Mouse (Mus musculus) left cerebral cortex, adult 9 months (tissue): ENCODE measurements around the gene Plp2.
A peak's percentile ranks its signal among the peaks of the same experiment; 100 is the strongest.

Source experiments
- DNase-seq, 2 experiments: peaks; one replicate each; pipeline ENCODE4 v3.0.0; 2022; ENCODE audit warnings: low spot score in 2 of 2

Gene Plp2

DNA sequence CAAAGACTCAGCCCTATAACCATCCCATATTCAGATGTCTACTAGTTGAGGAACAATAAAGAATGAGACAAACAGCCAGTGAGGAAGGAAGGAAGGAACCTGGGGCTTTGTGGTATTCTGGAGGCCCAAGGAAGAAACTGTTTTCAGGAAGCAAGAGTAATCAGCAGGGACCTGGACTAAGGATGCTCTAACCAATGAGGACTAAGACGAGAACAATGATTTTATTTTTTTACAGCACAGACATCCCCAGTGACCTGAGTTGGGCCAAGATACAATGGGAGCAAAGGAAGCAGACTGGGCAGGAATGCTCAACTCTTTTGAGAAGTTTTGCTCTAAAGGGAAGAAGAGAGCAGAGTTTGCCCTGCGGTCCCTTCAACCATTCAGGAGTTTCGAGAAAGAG is 8.3 kb downstream of the Plp2 start:
- DNase-seq: no peak

DNA sequence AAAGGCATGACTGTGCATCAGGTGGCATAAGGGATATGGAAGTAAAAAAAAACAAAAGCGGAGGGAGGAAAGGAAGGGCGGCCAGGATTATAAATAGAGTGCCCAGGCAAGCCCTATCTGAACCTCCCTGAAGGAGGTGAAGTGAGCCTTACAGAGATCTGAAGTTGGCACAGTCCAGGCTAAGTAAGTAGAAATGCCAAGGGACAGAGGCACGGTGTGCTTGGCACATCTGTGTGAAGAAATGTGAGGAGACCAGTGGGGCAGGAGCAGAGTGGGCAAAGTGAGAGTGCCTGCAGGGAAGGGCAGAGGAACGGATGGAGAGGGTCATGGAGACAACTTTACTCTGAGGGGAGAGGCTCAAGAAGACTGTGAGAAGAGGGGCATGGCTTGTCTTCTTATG is 10.1 kb downstream of the Plp2 start:
- DNase-seq: no peak

DNA sequence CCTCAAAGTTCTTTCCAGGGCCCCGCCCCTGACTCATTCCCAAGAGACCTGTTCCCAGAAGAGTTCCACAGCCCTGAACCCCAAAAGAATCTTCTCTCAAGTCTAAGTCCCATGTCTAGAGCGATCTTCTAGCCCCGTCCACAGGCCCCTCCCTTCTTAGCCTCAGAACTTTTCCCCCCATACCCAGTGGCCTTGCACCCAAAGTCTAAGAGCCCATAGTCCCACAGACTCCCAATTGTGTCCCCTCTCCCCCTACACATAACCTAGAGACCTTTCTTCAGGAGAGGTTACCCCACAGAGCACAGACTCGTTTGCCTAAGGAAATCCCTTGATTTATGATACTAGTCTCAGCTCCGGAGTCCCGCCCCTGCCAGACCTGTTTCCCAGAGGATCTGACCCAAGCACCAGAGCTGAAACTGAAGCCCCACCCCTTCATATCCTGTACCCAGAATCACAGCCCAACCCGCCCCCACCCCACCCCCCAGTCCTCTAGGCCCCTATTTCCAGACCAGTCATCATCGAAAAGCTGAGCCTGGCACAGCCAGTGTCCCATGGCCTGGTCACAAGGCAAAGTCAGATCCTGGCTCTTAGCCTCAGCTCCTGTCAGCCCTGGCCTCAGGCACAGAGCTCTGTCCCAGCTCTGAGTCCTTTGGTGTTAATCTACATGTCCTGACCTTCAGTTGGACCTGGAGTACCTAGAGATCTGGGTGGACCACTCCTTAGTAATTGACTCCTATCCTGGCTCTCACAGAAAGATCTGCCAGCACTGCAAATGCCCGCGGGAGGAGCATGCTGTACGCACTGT is 12.2 kb downstream of the Plp2 start:
- DNase-seq: no peak

DNA sequence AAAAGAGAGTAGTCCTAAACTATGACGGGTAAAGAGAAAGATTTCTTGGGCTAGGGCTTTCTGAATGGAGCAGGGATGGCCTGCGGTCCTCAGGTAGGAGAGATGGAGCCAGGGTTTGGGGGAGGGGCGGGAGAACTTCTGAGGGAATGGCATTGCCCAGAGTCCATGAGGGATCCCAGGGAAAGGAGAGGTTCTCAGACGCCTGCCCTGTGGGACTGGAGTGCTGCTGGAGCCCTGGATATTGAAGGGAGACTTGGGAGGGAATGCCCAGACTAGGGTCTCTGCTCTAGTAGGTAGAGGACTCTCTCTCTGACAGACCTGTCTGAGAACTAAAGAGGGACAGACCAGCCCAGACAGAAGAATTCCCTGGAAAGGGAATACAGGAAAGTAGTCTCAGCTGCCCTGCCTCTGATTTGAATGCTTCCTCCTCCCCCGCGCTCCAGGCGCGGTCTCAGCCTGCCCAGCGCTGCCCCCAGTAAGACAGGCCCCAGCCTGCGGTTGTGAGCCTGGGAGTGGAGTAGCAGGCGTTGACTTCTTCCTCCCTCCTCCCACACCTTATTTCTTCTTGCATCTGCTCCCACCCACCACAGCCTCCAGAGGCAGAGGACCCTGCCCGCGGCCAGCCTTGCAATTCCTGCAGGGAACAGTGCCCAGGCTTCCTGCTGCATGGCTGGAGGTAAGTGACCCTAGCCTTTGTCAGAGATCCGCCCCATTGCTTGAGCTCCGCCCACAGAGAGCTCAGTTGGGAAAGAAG is 13.0 kb downstream of the Plp2 start:
- DNase-seq: no peak

DNA sequence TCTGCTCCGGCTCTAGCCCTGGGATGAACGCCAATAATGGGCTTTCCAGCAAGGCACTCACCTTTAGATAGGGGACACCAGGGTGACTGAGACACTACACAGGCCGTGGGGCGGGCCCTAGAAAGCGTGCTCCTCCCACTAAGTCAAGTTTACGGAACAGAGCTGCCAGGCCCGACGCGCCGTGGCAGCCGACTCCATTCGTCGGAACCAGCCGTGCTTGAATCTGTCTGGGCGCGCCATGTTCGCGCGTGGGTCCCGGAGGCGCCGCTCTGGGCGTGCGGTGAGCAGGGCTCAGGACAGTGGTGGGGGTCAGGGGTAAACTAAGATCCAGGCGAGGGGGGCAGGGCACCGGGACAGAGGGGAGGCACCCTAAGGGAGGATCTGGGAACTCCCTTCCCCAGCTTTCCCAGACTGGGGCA is 14.0 kb downstream of the Plp2 start, which contains the start of gene Prickle3:
Gene Prickle3, plus strand, starts transcription at position 40 of the 419 bp plus-strand sequence.
- no peak for DNase-seq

DNA sequence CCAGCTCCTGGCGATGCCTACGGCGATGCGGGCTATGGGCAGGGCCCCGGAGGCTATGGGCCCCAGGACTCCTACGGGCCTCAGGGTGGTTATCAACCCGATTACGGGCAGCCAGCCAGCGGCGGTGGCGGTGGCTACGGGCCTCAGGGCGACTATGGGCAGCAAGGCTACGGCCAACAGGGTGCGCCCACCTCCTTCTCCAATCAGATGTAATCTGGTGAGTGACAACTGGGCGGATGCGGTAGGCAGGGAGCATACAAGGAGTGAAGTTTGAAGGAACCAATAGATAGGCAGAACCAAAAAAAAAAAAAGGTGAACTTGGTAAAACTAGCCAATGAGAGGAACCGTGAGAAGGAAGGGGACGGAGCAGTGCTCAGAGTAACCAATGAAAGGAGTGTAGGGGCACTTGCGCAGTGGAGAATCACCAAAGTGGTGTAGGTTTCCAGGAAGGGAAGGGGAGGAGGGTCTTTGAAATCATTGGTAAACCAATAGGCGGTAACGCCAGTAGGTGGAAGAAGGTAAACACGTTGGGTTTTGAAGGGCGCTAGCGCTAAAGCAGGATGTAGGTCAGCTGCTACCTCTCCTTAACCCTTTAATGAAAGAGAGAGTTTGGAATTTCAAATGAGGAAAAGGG is 22.4 kb downstream of the Plp2 start:
- DNase-seq: peak; percentile 65 to 72

DNA sequence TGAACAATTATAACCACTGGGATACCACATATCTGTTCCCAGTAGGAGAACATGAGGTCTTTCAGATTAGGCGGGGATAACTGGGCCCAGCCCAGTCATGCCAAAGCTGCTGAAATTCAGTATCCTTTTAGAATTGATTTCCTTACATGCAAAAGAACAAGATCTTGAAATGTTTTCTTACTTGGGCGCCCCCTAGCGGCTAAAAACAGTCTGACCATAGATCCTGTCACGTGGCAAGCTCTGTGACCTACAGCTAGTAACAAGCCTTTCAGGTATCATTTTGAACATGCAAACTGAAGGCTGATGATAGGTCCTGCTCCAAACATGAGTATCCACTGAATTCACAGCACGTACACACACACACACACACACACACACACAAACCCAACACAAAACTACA is 25.8 kb downstream of the Plp2 start:
- DNase-seq: peak; percentile 56 to 92

DNA sequence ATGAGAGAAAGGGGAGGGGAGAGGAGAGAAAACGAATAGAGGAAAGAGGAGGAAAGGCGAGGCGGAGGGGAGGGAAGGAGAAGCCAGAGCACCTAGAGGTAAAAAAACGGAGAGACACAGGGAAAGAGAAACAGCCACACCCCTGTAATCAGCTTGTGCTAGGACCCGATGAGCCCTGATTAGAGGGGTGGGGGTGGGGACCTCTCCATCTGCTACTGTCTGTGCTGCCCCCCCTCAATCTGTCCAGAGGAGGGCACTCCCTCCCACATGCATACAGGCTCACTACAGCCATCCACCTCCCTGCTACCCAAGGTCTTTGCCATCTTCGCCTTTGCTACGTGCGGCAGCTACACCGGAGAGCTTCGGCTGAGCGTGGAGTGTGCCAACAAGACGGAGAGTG is 30.4 kb downstream of the Plp2 start:
- DNase-seq: no peak

DNA sequence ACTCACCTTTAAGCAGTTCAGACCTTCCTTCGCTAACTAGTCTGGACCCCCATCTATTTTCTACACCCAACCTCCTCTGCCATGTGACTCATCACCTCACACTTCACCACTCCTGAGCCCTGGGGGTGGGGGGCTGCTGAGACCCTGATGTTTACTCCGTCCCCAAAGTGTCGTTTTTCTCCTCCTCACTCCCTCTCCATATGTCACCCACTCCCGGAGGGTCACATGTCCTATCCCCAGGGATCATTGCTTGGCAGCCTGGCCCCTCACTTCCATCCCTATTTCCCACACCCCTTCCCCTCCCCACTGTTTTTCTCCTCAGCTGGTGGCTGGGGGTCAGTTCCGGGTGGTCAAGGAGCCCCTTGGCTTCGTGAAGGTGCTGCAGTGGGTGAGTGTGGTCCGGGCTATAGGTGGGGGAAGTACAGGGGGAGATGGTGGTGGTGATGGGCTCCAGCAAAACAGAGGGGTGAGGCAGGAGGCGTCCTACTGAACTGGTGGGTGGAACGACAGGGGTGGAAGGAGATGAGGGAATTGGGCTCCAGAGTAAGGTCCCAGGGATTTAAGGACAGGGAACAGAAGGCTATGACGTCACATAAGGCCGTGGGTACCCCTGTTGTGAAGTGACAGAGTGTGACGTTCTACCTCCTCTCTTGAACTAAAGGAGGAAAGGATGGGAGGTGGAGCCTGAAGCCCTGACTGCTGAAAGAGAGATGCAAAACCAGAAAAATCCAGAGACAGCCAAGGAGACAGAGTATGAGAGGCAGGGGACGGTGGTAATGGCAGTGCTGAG is 31.5 kb downstream of the Plp2 start:
- DNase-seq: peak in 1 of 2 experiments; percentile 32

DNA sequence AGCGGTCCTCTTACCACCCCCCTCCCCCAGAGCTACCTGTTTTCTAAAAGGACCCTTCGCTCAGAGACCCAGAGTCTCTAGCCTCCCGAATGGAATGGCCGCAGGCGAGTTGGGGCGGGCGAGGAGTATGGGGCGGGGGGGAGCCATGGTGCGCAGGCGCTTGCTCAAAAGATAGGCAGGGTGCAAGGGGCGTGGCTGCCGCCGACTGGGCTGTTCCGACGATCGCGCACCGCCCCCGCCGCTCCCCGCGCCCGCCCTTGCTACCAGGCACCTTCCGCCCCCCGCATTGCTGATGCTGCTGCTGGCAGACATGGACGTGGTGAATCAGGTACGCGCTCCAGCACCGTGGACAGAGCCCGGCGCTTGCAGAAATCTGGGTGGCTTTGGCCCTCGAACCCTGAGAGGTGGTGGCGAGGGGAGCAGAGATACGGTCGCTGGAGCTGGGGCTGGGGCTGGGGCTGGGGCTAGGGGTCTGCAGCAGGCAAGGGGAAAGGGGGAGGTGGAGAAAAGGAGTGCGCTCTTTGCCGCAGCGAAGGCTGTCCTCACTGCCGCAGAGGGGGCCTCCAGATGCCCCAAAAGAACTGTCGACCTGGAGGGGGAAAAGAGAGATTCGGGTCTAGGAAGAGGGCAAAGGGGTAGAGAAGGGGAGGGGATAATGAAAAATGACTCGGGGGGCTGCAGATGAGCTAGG is 32.6 kb downstream of the Plp2 start, which contains the start of gene Syp:
Gene Syp, plus strand, starts transcription at position 71 of the 691 bp plus-strand sequence.
- peak; percentile 67 to 86 for DNase-seq

DNA sequence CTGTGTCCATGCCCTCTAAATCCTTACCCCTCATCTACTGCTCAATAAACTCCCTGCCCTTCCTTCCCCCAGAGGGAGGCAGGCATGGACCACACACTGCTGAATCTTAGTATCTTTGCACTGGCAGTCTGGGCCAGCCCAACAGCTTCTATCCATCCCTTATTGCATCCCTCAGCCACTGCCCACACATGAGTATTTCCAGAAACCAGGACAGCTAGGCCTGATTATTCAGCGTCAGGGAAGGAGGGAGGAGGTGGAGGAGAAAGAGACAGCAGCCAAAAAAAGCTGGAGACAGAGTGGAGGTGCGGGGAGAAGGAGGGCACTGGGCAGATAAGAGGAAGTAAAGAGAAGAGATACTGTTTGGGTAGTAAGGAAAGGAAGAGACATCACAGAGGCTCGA is 36.1 kb downstream of the Plp2 start:
- DNase-seq: peak; percentile 51 to 72

DNA sequence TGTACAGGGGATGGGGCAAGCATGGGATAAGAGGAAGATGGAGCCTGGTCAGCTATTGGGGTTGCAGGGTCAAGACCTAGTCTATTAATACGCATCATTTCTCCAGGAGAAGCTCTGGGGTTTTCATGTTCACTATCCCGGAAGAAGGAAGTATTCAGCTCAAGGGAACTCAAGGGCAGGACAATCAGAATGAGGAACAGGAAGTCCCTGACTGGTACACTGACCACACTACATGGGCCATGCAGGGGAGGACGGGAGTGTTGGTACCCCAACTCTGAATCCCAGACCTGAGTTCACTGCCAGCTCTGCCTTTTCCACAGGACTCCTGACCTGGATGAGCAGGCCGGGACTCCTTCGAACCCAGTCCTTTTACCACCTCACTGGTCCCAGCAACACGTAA is 38.6 kb downstream of the Plp2 start:
- no peak for DNase-seq
